ENCODE assay signal across 28 mouse cellular contexts in genomic region chr10:87816861-87817260, GRCm38 (mm10). TPM values are rescaled to one million over a fixed set of nuclear protein-coding genes. Genes with fewer than 3 reads are reported as not detected.
A peak's percentile ranks its signal among the peaks of the same experiment; 100 is the strongest.
DNase-seq lines count a peak whose midpoint lies in the region; ATAC-seq lines count a peak whose summit lies in the region.
"Had no signal": no experiment of that assay in that cellular context is flagged by ENCODE, and none has a peak within 500 bp of the region (broad histone marks: within the 10 kb centered on the region; RNA-seq: fewer than 3 reads in every experiment).

No protein-coding gene starts in this region.

- H3K4me3 ChIP-seq in forebrain, embryonic 15.5 days, result no peak overlapping the region
- H3K4me3 ChIP-seq in forebrain, embryonic 11.5 days (ENCODE audit: low read depth, low read length), result no peak overlapping the region
- no peak overlapping the region for H3K4me3 ChIP-seq in forebrain, embryonic 16.5 days (replicated peaks; ENCODE audit: low read length)
- H3K4me3 ChIP-seq: embryonic facial prominence, embryonic 10.5 days; embryonic facial prominence, embryonic 15.5 days; heart, embryonic 10.5 days; heart, embryonic 15.5 days; limb, embryonic 12.5 days; liver, embryonic 15.5 days; lung, embryonic 15.5 days; megakaryocyte, embryonic 14.5 days; midbrain, embryonic 12.5 days had no signal

- no peaks in the 10 kb centered on the region for H3K27me3 ChIP-seq in forebrain, embryonic 15.5 days
- H3K27me3 ChIP-seq in forebrain, embryonic 11.5 days (ENCODE audit: control insufficient read depth, insufficient read depth, low read length), result no peaks in the 10 kb centered on the region
- no peaks in the 10 kb centered on the region for H3K27me3 ChIP-seq in forebrain, embryonic 16.5 days (replicated peaks; ENCODE audit: control insufficient read depth, insufficient read depth, low read length)
- H3K27me3 ChIP-seq: embryonic facial prominence, embryonic 15.5 days; heart, embryonic 15.5 days; limb, embryonic 12.5 days; liver, embryonic 15.5 days; lung, embryonic 15.5 days; megakaryocyte, embryonic 14.5 days; midbrain, embryonic 12.5 days had no signal

- H3K4me2 ChIP-seq in forebrain, embryonic 15.5 days (replicated peaks), result no peak overlapping the region
- H3K4me2 ChIP-seq in forebrain, embryonic 11.5 days (ENCODE audit: low read depth, low read length, severe bottlenecking), result no peak overlapping the region
- no peak overlapping the region for H3K4me2 ChIP-seq in forebrain, embryonic 16.5 days (ENCODE audit: low read length)
- H3K4me2 ChIP-seq: embryonic facial prominence, embryonic 15.5 days; heart, embryonic 15.5 days; limb, embryonic 12.5 days; liver, embryonic 15.5 days; lung, embryonic 15.5 days; midbrain, embryonic 12.5 days had no signal

- H3K36me3 ChIP-seq in forebrain, embryonic 15.5 days, result no peaks in the 10 kb centered on the region
- H3K36me3 ChIP-seq in forebrain, embryonic 11.5 days (ENCODE audit: control insufficient read depth, insufficient read depth, low read length), result no peaks in the 10 kb centered on the region
- H3K36me3 ChIP-seq in forebrain, embryonic 16.5 days (ENCODE audit: control insufficient read depth, insufficient read depth), result no peaks in the 10 kb centered on the region
- H3K36me3 ChIP-seq: embryonic facial prominence, embryonic 10.5 days; embryonic facial prominence, embryonic 15.5 days; heart, embryonic 10.5 days; heart, embryonic 15.5 days; limb, embryonic 12.5 days; liver, embryonic 15.5 days; lung, embryonic 15.5 days; midbrain, embryonic 12.5 days had no signal

- H3K9ac ChIP-seq in forebrain, embryonic 15.5 days (replicated peaks), result no peak overlapping the region
- no peak overlapping the region for H3K9ac ChIP-seq in forebrain, embryonic 11.5 days (ENCODE audit: low read length)
- H3K9ac ChIP-seq in forebrain, embryonic 16.5 days (replicated peaks; ENCODE audit: low read depth, low read length), result no peak overlapping the region
- H3K9ac ChIP-seq: embryonic facial prominence, embryonic 15.5 days; heart, embryonic 15.5 days; limb, embryonic 12.5 days; liver, embryonic 15.5 days; lung, embryonic 15.5 days; midbrain, embryonic 12.5 days had no signal

- H3K27ac ChIP-seq in forebrain, embryonic 15.5 days (replicated peaks), result no peak overlapping the region
- H3K27ac ChIP-seq in forebrain, embryonic 11.5 days (ENCODE audit: low read depth, low read length), result no peak overlapping the region
- H3K27ac ChIP-seq in forebrain, embryonic 16.5 days (ENCODE audit: low read length), result no peak overlapping the region
- H3K27ac ChIP-seq: embryonic facial prominence, embryonic 10.5 days; embryonic facial prominence, embryonic 15.5 days; heart, embryonic 10.5 days; heart, embryonic 15.5 days; limb, embryonic 12.5 days; liver, embryonic 15.5 days; lung, embryonic 15.5 days; midbrain, embryonic 12.5 days had no signal

- no peak for DNase-seq in forebrain, embryonic 11.5 days (ENCODE audit: low spot score)
- DNase-seq in 3T3-L1 (ENCODE audit: low read depth, low spot score) (peak; percentile 45), NIH3T3 (ENCODE audit: low read depth) (peak; percentile 48)
- no peak for DNase-seq in embryo, embryonic 11 days
- no peak for DNase-seq in urinary bladder, postnatal 4 days (ENCODE audit: low spot score in 2 of 2)
- DNase-seq: adrenal gland, postnatal 10 days; cerebellum, adult 18-20 months; cerebellum, postnatal 10 days; gastrocnemius, postnatal 14 days; kidney, adult 18-20 months; kidney, postnatal 4 days; right cerebral cortex, postnatal 25 days; thymus, adult 18-20 months; thymus, postnatal 36 days had no signal

- 9% methylated on average over 4 of the region's 4 CpGs for WGBS in forebrain, embryonic 15.5 days
- 58% methylated on average over 4 of the region's 4 CpGs for WGBS in forebrain, embryonic 11.5 days
- 15% methylated on average over 4 of the region's 4 CpGs for WGBS in forebrain, embryonic 16.5 days

- H3K4me1 ChIP-seq in forebrain, embryonic 15.5 days, result peaks cover 8% of the 10 kb centered on the region
- no peaks in the 10 kb centered on the region; the same call in 1 of the 2 replicates for H3K4me1 ChIP-seq in forebrain, embryonic 11.5 days (replicated peaks; ENCODE audit: control insufficient read depth, insufficient read depth, low read length)
- peaks cover 14% of the 10 kb centered on the region for H3K4me1 ChIP-seq in forebrain, embryonic 16.5 days (replicated peaks; ENCODE audit: control insufficient read depth, insufficient read depth, low read length)
- H3K4me1 ChIP-seq: liver, embryonic 15.5 days; megakaryocyte, embryonic 14.5 days had no signal

- ATAC-seq in forebrain, embryonic 15.5 days (replicated peaks), result peak; percentile 45
- ATAC-seq in forebrain, embryonic 11.5 days (replicated peaks; ENCODE audit: low FRiP score), result no peak
- peak; percentile 67 for ATAC-seq in forebrain, embryonic 16.5 days
- no peak for ATAC-seq in cerebellum, adult (ENCODE audit: insufficient number of reproducible peaks, low FRiP score, low TSS enrichment)
- ATAC-seq: CD4-positive, CD25-positive, alpha-beta regulatory T cell, adult 4 months; hindbrain, embryonic 16.5 days had no signal

- H3K9me3 ChIP-seq in forebrain, embryonic 15.5 days, result no peaks in the 10 kb centered on the region
- H3K9me3 ChIP-seq in forebrain, embryonic 11.5 days (ENCODE audit: control insufficient read depth, low read length), result no peaks in the 10 kb centered on the region
- no peaks in the 10 kb centered on the region for H3K9me3 ChIP-seq in forebrain, embryonic 16.5 days (ENCODE audit: control insufficient read depth, low read length)
- H3K9me3 ChIP-seq: embryonic facial prominence, embryonic 10.5 days; embryonic facial prominence, embryonic 15.5 days; heart, embryonic 10.5 days; heart, embryonic 15.5 days; limb, embryonic 12.5 days; liver, embryonic 15.5 days; lung, embryonic 15.5 days; midbrain, embryonic 12.5 days had no signal

RNA-seq across cellular contexts. Expression of gene Igf1, which starts 41.2 kb away (rescaled TPM):
- 3.8 and 4.6 TPM in 2 replicates for polyA plus RNA-seq in forebrain, embryonic 15.5 days (2015; fragmentation: Nextera tagmentation; extraction: Ambion mirVana)
- polyA plus RNA-seq in forebrain, embryonic 11.5 days (2014; fragmentation: Nextera tagmentation; extraction: Ambion mirVana), result 21.1 and 23.7 TPM in 2 replicates
- polyA plus RNA-seq in forebrain, embryonic 16.5 days (2015; fragmentation: Nextera tagmentation; extraction: Ambion mirVana), result 7.2 and 9.0 TPM in 2 replicates

Comparison
In these comparisons a context has a peak if more than half of its experiments do, and no peak if none do; other contexts are left out.
1. ATAC-seq: peak in forebrain, embryonic 15.5 days (single experiment) and forebrain, embryonic 16.5 days (single experiment); none in forebrain, embryonic 11.5 days (single experiment) and cerebellum, adult (single experiment).
2. DNase-seq: peak in 3T3-L1 (single experiment) and NIH3T3 (single experiment); none in forebrain, embryonic 11.5 days (single experiment), embryo, embryonic 11 days (single experiment) and urinary bladder, postnatal 4 days (0 of 2).